Mouse (Mus musculus): ENCODE measurements around the gene Kcnn1. TPM values are rescaled to one million over a fixed set of nuclear protein-coding genes. Genes with fewer than 3 reads are reported as not detected.

The Kcnn1 gene
- polyA plus RNA-seq, 1 experiment, result 3.2 TPM

- TF ChIP-seq MYOG (IDR thresholded peaks at IDR 0.05; ENCODE audit: control insufficient read depth, extremely low read depth, insufficient read length) (no peak), CTCF (IDR thresholded peaks at IDR 0.05; ENCODE audit: control insufficient read depth, insufficient read depth, insufficient read length) (peak; percentile 8), FOSL1 (IDR thresholded peaks at IDR 0.05; ENCODE audit: insufficient read depth, low read length, poor library complexity, severe bottlenecking) (no peak)
These were observed 16.5 kb downstream of the Kcnn1 start for GRCm38 (mm10) chr8:70846371-70847154.

GRCm38 (mm10) chr8:70845108-70845507, 17.9 kb downstream of the Kcnn1 start:
- Histone ChIP-seq H3K79me2 (ENCODE audit: control insufficient read depth, insufficient read depth) (no peaks in the 10 kb centered on the region), H3K79me3 (ENCODE audit: low read depth) (no peaks in the 10 kb centered on the region), H3K4me3 (ENCODE audit: insufficient read depth, poor library complexity, severe bottlenecking) (no peak overlapping the region), H3K27me3 (ENCODE audit: control insufficient read depth, insufficient read depth, insufficient read length) (peaks cover 6% of the 10 kb centered on the region), H3K36me3 (ENCODE audit: control insufficient read depth, insufficient read depth) (no peaks in the 10 kb centered on the region), H3ac (ENCODE audit: control insufficient read depth, insufficient read length, low read depth) (no peak overlapping the region)
- TF ChIP-seq MYOD1 (IDR thresholded peaks at IDR 0.05; ENCODE audit: control insufficient read depth, insufficient read length, low read depth), result no peak

More at GRCm38 (mm10) chr8:70846371-70847154, 16.5 kb downstream of the Kcnn1 start:
- H3K4me3 ChIP-seq (ENCODE audit: insufficient read depth, poor library complexity, severe bottlenecking), result no peak overlapping the region
- no peak overlapping the region for H3ac ChIP-seq (ENCODE audit: control insufficient read depth, insufficient read length, low read depth)
- H3K36me3 ChIP-seq (ENCODE audit: control insufficient read depth, insufficient read depth), result no peaks in the 10 kb centered on the region
- H3K79me2 ChIP-seq (ENCODE audit: control insufficient read depth, insufficient read depth), result no peaks in the 10 kb centered on the region
- H3K27me3 ChIP-seq (ENCODE audit: control insufficient read depth, insufficient read depth, insufficient read length), result peaks cover 6% of the 10 kb centered on the region
- H3K79me3 ChIP-seq (ENCODE audit: low read depth), result no peaks in the 10 kb centered on the region

- no peak for TF ChIP-seq FOSL1 (IDR thresholded peaks at IDR 0.05; ENCODE audit: insufficient read depth, low read length, poor library complexity, severe bottlenecking)
- no peak for TF ChIP-seq MYOG (IDR thresholded peaks at IDR 0.05; ENCODE audit: control insufficient read depth, extremely low read depth, insufficient read length)
- no peak for TF ChIP-seq MAX (IDR thresholded peaks at IDR 0.05)
- no peak for TF ChIP-seq USF1 (IDR thresholded peaks at IDR 0.05; ENCODE audit: low read depth)
- no peak for TF ChIP-seq CEBPB (IDR thresholded peaks at IDR 0.05; ENCODE audit: low read depth)
- TF ChIP-seq CTCF (IDR thresholded peaks at IDR 0.05; ENCODE audit: control insufficient read depth, insufficient read depth, insufficient read length), result peak; percentile 85
- no peak for TF ChIP-seq MYOD1 (IDR thresholded peaks at IDR 0.05; ENCODE audit: control insufficient read depth, insufficient read length, low read depth)
- Histone ChIP-seq H3ac (ENCODE audit: control insufficient read depth, insufficient read length, low read depth) (peak overlapping the region; percentile 39), H3K79me2 (ENCODE audit: control insufficient read depth, insufficient read depth) (no peaks in the 10 kb centered on the region), H3K79me3 (ENCODE audit: low read depth) (no peaks in the 10 kb centered on the region), H3K36me3 (ENCODE audit: control insufficient read depth, insufficient read depth) (no peaks in the 10 kb centered on the region), H3K27me3 (ENCODE audit: control insufficient read depth, insufficient read depth, insufficient read length) (peaks cover 6% of the 10 kb centered on the region), H3K4me3 (ENCODE audit: insufficient read depth, poor library complexity, severe bottlenecking) (no peak overlapping the region)
These were observed 18.5 kb downstream of the Kcnn1 start for GRCm38 (mm10) chr8:70844523-70844922.

GRCm38 (mm10) chr8:70843941-70844340, 19.1 kb downstream of the Kcnn1 start:
- Histone ChIP-seq H3K4me3 (ENCODE audit: insufficient read depth, poor library complexity, severe bottlenecking) (no peak overlapping the region), H3ac (ENCODE audit: control insufficient read depth, insufficient read length, low read depth) (no peak overlapping the region), H3K79me3 (ENCODE audit: low read depth) (no peaks in the 10 kb centered on the region), H3K27me3 (ENCODE audit: control insufficient read depth, insufficient read depth, insufficient read length) (peaks cover 6% of the 10 kb centered on the region), H3K79me2 (ENCODE audit: control insufficient read depth, insufficient read depth) (no peaks in the 10 kb centered on the region), H3K36me3 (ENCODE audit: control insufficient read depth, insufficient read depth) (no peaks in the 10 kb centered on the region)
- TF ChIP-seq MYOD1 (IDR thresholded peaks at IDR 0.05; ENCODE audit: control insufficient read depth, insufficient read length, low read depth), result no peak
- TF ChIP-seq USF1 (IDR thresholded peaks at IDR 0.05; ENCODE audit: low read depth), result no peak
- no peak for TF ChIP-seq CEBPB (IDR thresholded peaks at IDR 0.05; ENCODE audit: low read depth)
- no peak for TF ChIP-seq MYOG (IDR thresholded peaks at IDR 0.05; ENCODE audit: control insufficient read depth, extremely low read depth, insufficient read length)
- TF ChIP-seq CTCF (IDR thresholded peaks at IDR 0.05; ENCODE audit: control insufficient read depth, insufficient read depth, insufficient read length), result no peak

GRCm38 (mm10) chr8:70843214-70843773, 19.8 kb downstream of the Kcnn1 start:
- no peaks in the 10 kb centered on the region for H3K36me3 ChIP-seq (ENCODE audit: control insufficient read depth, insufficient read depth)
- no peak overlapping the region for H3K4me3 ChIP-seq (ENCODE audit: insufficient read depth, poor library complexity, severe bottlenecking)
- H3ac ChIP-seq (ENCODE audit: control insufficient read depth, insufficient read length, low read depth), result no peak overlapping the region
- TF ChIP-seq CEBPB (IDR thresholded peaks at IDR 0.05; ENCODE audit: low read depth), result no peak
- TF ChIP-seq FOSL1 (IDR thresholded peaks at IDR 0.05; ENCODE audit: insufficient read depth, low read length, poor library complexity, severe bottlenecking), result no peak
- TF ChIP-seq MYOD1 (IDR thresholded peaks at IDR 0.05; ENCODE audit: control insufficient read depth, insufficient read length, low read depth), result no peak
- no peak for TF ChIP-seq CTCF (IDR thresholded peaks at IDR 0.05; ENCODE audit: control insufficient read depth, insufficient read depth, insufficient read length)
- TF ChIP-seq MAX (IDR thresholded peaks at IDR 0.05), result no peak
- no peak for TF ChIP-seq MYOG (IDR thresholded peaks at IDR 0.05; ENCODE audit: control insufficient read depth, extremely low read depth, insufficient read length)
- TF ChIP-seq USF1 (IDR thresholded peaks at IDR 0.05; ENCODE audit: low read depth), result no peak
- H3K79me2 ChIP-seq (ENCODE audit: control insufficient read depth, insufficient read depth), result no peaks in the 10 kb centered on the region
- peaks cover 6% of the 10 kb centered on the region for H3K27me3 ChIP-seq (ENCODE audit: control insufficient read depth, insufficient read depth, insufficient read length)
- peaks cover 2% of the 10 kb centered on the region for H3K79me3 ChIP-seq (ENCODE audit: low read depth)

GRCm38 (mm10) chr8:70842484-70842883, 20.6 kb downstream of the Kcnn1 start:
- H3K79me3 ChIP-seq (ENCODE audit: low read depth), result peaks cover 2% of the 10 kb centered on the region
- H3ac ChIP-seq (ENCODE audit: control insufficient read depth, insufficient read length, low read depth), result no peak overlapping the region
- no peak overlapping the region for H3K4me3 ChIP-seq (ENCODE audit: insufficient read depth, poor library complexity, severe bottlenecking)
- no peaks in the 10 kb centered on the region for H3K36me3 ChIP-seq (ENCODE audit: control insufficient read depth, insufficient read depth)
- TF ChIP-seq CTCF (IDR thresholded peaks at IDR 0.05; ENCODE audit: control insufficient read depth, insufficient read depth, insufficient read length) (no peak), CEBPB (IDR thresholded peaks at IDR 0.05; ENCODE audit: low read depth) (no peak), MAX (IDR thresholded peaks at IDR 0.05) (no peak), USF1 (IDR thresholded peaks at IDR 0.05; ENCODE audit: low read depth) (no peak), FOSL1 (IDR thresholded peaks at IDR 0.05; ENCODE audit: insufficient read depth, low read length, poor library complexity, severe bottlenecking) (no peak), MYOG (IDR thresholded peaks at IDR 0.05; ENCODE audit: control insufficient read depth, extremely low read depth, insufficient read length) (no peak), MYOD1 (IDR thresholded peaks at IDR 0.05; ENCODE audit: control insufficient read depth, insufficient read length, low read depth) (no peak)
- H3K79me2 ChIP-seq (ENCODE audit: control insufficient read depth, insufficient read depth), result no peaks in the 10 kb centered on the region
- H3K27me3 ChIP-seq (ENCODE audit: control insufficient read depth, insufficient read depth, insufficient read length), result peaks cover 6% of the 10 kb centered on the region
